Mouse (Mus musculus): ENCODE measurements around the gene Mthfd1l. TPM values are rescaled to one million over a fixed set of nuclear protein-coding genes. Genes with fewer than 3 reads are reported as not detected.

Mthfd1l gene
- total and polyA plus RNA-seq, 2 experiments from 2014 or later, result 7.4 to 10.7 TPM

GRCm38 (mm10) chr10:4036476-4036875 is 63.6 kb downstream of the Mthfd1l start:
- no peak for TF ChIP-seq CTCF (IDR thresholded peaks at IDR 0.05; ENCODE audit: low read depth)
- H3K27me3 ChIP-seq (ENCODE audit: insufficient read depth, low read length), result no peaks in the 10 kb centered on the region
- no peak overlapping the region for H3K27ac ChIP-seq
- no peaks in the 10 kb centered on the region for H3K4me1 ChIP-seq (ENCODE audit: insufficient read depth, low read length)
- DNase-seq (ENCODE audit: low spot score) (no peak), ATAC-seq (no peak)
- H3K4me3 ChIP-seq (ENCODE audit: low read length), result no peak overlapping the region
- H3K36me3 ChIP-seq (ENCODE audit: insufficient read depth, low read length), result no peaks in the 10 kb centered on the region; the same call in 1 of the 2 replicates
- H3K9ac ChIP-seq (replicated peaks; ENCODE audit: low read length), result no peak overlapping the region
- no peaks in the 10 kb centered on the region for H3K9me3 ChIP-seq (ENCODE audit: low read length)
- H3K4me2 ChIP-seq (ENCODE audit: low read depth, low read length), result no peak overlapping the region
- 93% methylated on average over 7 of the region's 7 CpGs for WGBS

DNA sequence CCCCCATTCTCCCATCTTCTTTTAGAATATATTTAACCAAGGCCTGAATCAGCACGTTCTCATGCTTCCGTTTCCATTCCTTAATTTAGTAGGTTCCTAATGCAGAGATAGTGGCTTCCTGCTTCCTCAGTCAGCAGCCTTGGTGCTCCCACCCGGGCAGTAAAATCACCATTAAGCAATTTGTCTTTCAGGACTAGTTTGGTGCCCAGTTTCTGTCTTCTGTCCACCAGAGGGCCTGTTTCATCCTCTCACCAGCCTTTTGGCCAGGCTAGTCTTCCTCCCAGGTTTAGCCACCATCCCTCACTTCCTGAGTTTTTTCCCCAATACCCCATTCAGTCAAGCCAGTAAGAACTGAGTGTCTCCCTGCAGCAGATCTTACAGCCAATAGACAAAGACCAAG is 64.1 kb downstream of the Mthfd1l start:
- DNase-seq (ENCODE audit: low spot score) (peak; percentile 48), ATAC-seq (no peak)
- no peaks in the 10 kb centered on the region for H3K9me3 ChIP-seq (ENCODE audit: low read length)
- H3K4me3 ChIP-seq (ENCODE audit: low read length), result no peak overlapping the region
- H3K4me1 ChIP-seq (ENCODE audit: insufficient read depth, low read length), result no peaks in the 10 kb centered on the region
- H3K36me3 ChIP-seq (ENCODE audit: insufficient read depth, low read length), result no peaks in the 10 kb centered on the region; the same call in 1 of the 2 replicates
- H3K27me3 ChIP-seq (ENCODE audit: insufficient read depth, low read length), result no peaks in the 10 kb centered on the region
- WGBS, result 68% methylated on average over 3 of the region's 3 CpGs
- no peak overlapping the region for H3K9ac ChIP-seq (replicated peaks; ENCODE audit: low read length)
- no peak overlapping the region for H3K27ac ChIP-seq
- H3K4me2 ChIP-seq (ENCODE audit: low read depth, low read length), result no peak overlapping the region
- TF ChIP-seq CTCF (IDR thresholded peaks at IDR 0.05; ENCODE audit: low read depth), result peak; percentile 52

DNA sequence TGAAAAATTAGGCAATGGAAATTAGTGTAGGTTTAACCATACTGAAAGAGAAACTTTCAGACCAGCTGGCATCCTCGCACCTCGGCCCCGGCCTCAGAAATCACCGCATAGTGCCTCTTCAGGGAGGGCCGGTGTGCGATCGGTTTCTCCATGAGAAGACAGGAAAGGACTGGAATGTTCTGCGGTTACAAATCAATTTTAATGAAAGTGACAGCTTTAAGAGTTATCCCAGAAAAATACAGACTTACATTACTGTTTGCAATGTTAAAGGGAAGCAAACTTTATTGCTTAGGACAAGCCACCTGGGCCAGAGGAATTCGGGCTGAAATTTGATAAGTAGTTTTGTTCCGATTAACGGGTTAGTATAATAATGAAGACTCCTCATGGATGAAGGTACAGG is 65.7 kb downstream of the Mthfd1l start:
- Histone ChIP-seq H3K9ac (replicated peaks; ENCODE audit: low read length) (no peak overlapping the region), H3K27ac (no peak overlapping the region), H3K36me3 (ENCODE audit: insufficient read depth, low read length) (no peaks in the 10 kb centered on the region; the same call in 1 of the 2 replicates), H3K4me2 (ENCODE audit: low read depth, low read length) (no peak overlapping the region), H3K27me3 (ENCODE audit: insufficient read depth, low read length) (no peaks in the 10 kb centered on the region), H3K9me3 (ENCODE audit: low read length) (no peaks in the 10 kb centered on the region), H3K4me3 (ENCODE audit: low read length) (no peak overlapping the region), H3K4me1 (ENCODE audit: insufficient read depth, low read length) (no peaks in the 10 kb centered on the region)
- 91% methylated on average over 11 of the region's 11 CpGs for WGBS
- DNase-seq (ENCODE audit: low spot score) (no peak), ATAC-seq (no peak)
- TF ChIP-seq CTCF (IDR thresholded peaks at IDR 0.05; ENCODE audit: low read depth), result no peak

- H3K36me3 ChIP-seq (ENCODE audit: insufficient read depth, low read length), result no peaks in the 10 kb centered on the region
- no peak overlapping the region for H3K9ac ChIP-seq (replicated peaks; ENCODE audit: low read length)
Observed at GRCm38 (mm10) chr10:4041691-4042090, 68.8 kb downstream of the Mthfd1l start.

GRCm38 (mm10) chr10:4044421-4044820 is 71.5 kb downstream of the Mthfd1l start:
- Histone ChIP-seq H3K4me3 (ENCODE audit: low read length) (no peak overlapping the region), H3K36me3 (ENCODE audit: insufficient read depth, low read length) (no peaks in the 10 kb centered on the region), H3K9ac (replicated peaks; ENCODE audit: low read length) (no peak overlapping the region), H3K4me2 (ENCODE audit: low read depth, low read length) (no peak overlapping the region), H3K27me3 (ENCODE audit: insufficient read depth, low read length) (no peaks in the 10 kb centered on the region), H3K27ac (no peak overlapping the region), H3K4me1 (ENCODE audit: insufficient read depth, low read length) (no peaks in the 10 kb centered on the region), H3K9me3 (ENCODE audit: low read length) (no peaks in the 10 kb centered on the region)
- no peak for DNase-seq (ENCODE audit: low spot score)
- no peak for ATAC-seq
- WGBS, result 76% methylated on average over 7 of the region's 7 CpGs
- no peak for TF ChIP-seq CTCF (IDR thresholded peaks at IDR 0.05; ENCODE audit: low read depth)

More at GRCm38 (mm10) chr10:4041691-4042090, 68.8 kb downstream of the Mthfd1l start:
- Histone ChIP-seq H3K4me3 (ENCODE audit: low read length) (no peak overlapping the region), H3K4me1 (ENCODE audit: insufficient read depth, low read length) (no peaks in the 10 kb centered on the region), H3K4me2 (ENCODE audit: low read depth, low read length) (no peak overlapping the region), H3K27me3 (ENCODE audit: insufficient read depth, low read length) (no peaks in the 10 kb centered on the region), H3K9me3 (ENCODE audit: low read length) (no peaks in the 10 kb centered on the region), H3K27ac (no peak overlapping the region)
- peak; percentile 66 for TF ChIP-seq CTCF (IDR thresholded peaks at IDR 0.05; ENCODE audit: low read depth)
- WGBS, result 82% methylated on average over 9 of the region's 9 CpGs
- DNase-seq (ENCODE audit: low spot score), result peak; percentile 52
- ATAC-seq, result peak; percentile 53; the same call in 1 of the 2 replicates

DNA sequence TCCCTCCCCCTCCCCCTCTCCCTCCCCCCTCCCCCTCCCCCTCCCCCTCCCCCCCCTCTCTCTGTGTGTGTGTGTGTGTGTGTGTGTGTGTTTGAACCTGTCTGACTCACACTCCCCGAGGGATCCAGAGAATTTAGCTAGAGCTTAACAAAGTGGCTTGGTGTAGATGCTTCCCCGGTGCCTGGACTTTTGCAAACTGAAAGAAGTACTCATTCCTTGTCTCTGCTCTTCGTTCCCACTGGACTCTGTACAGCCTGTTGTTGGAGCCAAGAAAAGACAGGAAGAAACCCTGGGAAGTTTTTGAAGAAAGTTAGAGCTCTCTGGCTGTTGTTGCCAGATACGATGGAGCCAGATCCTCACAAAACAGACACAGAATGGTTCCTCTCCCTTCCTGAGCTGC is 73.6 kb downstream of the Mthfd1l start:
- Histone ChIP-seq H3K27me3 (ENCODE audit: insufficient read depth, low read length) (no peaks in the 10 kb centered on the region), H3K27ac (peak overlapping the region; percentile 45; the same call in 1 of the 2 replicates), H3K4me2 (ENCODE audit: low read depth, low read length) (no peak overlapping the region), H3K4me1 (ENCODE audit: insufficient read depth, low read length) (no peaks in the 10 kb centered on the region), H3K4me3 (ENCODE audit: low read length) (no peak overlapping the region), H3K36me3 (ENCODE audit: insufficient read depth, low read length) (no peaks in the 10 kb centered on the region), H3K9ac (replicated peaks; ENCODE audit: low read length) (no peak overlapping the region), H3K9me3 (ENCODE audit: low read length) (no peaks in the 10 kb centered on the region)
- WGBS, result 55% methylated on average over 4 of the region's 4 CpGs
- TF ChIP-seq CTCF (IDR thresholded peaks at IDR 0.05; ENCODE audit: low read depth), result no peak
- DNase-seq (ENCODE audit: low spot score) (no peak), ATAC-seq (no peak)

GRCm38 (mm10) chr10:4047666-4048065 is 74.7 kb downstream of the Mthfd1l start:
- H3K4me2 ChIP-seq (ENCODE audit: low read depth, low read length), result no peak overlapping the region
- no peaks in the 10 kb centered on the region for H3K9me3 ChIP-seq (ENCODE audit: low read length)
- WGBS, result 76% methylated on average over 6 of the region's 6 CpGs
- ATAC-seq (no peak), DNase-seq (ENCODE audit: low spot score) (no peak)
- no peaks in the 10 kb centered on the region for H3K36me3 ChIP-seq (ENCODE audit: insufficient read depth, low read length)
- no peak overlapping the region for H3K9ac ChIP-seq (replicated peaks; ENCODE audit: low read length)
- H3K4me1 ChIP-seq (ENCODE audit: insufficient read depth, low read length), result no peaks in the 10 kb centered on the region
- no peaks in the 10 kb centered on the region for H3K27me3 ChIP-seq (ENCODE audit: insufficient read depth, low read length)
- H3K27ac ChIP-seq, result no peak overlapping the region
- H3K4me3 ChIP-seq (ENCODE audit: low read length), result no peak overlapping the region
- TF ChIP-seq CTCF (IDR thresholded peaks at IDR 0.05; ENCODE audit: low read depth), result no peak
